Mouse (Mus musculus) thymus, postnatal 4 days (tissue): ENCODE measurements around the gene Mob1b.
A peak's percentile ranks its signal among the peaks of the same experiment; 100 is the strongest.

Experiments
- DNase-seq: peaks from one replicate; pipeline ENCODE4 v3.0.0; 2021

The Mob1b gene

DNA sequence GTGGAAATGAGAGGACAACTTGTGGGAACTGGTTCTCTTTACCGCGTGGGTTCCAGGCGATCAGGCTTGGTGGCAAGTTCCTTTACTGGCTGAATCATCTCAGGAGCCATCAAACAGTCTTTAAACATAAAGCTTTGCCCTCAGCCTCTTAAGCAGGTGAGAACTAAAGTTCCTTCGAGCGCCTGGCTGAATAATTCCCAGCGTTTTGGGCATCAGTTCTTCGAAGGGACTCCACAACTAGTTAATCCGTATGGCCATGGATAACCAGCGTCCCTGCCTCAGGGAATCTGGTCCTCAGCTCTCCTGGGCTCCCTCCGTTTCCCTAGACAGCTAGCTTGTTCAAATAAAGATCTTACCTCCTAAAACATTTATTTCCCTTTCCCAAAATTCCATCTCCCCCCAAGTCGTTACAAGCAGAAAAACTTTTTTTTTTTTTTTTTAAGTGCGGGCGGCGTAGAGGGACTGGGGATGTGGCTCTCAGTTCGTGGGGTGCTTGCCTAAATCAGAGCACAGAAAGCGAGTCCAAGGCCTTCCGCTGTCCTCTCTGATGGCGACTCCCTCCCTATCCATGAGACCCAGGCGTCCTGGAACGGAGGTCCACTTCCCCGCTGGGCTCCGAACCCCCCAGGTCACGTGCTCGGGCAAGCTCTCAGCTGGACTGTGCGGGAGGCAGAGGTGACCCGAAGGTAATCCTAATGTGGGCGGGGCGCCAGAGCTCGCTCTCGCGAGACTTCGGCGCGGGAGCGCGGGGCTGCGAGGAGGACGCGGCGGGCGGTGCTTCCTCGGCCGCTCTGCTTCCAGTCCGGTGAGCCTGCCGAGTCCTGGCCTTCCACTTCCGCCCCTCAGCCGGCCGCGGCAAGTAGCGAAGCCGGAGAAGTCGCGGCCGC lies at the start of gene Mob1b:
Gene Mob1b, plus strand, starts transcription at position 740 of the 887 bp plus-strand sequence.
- peak; percentile 95 for DNase-seq

DNA sequence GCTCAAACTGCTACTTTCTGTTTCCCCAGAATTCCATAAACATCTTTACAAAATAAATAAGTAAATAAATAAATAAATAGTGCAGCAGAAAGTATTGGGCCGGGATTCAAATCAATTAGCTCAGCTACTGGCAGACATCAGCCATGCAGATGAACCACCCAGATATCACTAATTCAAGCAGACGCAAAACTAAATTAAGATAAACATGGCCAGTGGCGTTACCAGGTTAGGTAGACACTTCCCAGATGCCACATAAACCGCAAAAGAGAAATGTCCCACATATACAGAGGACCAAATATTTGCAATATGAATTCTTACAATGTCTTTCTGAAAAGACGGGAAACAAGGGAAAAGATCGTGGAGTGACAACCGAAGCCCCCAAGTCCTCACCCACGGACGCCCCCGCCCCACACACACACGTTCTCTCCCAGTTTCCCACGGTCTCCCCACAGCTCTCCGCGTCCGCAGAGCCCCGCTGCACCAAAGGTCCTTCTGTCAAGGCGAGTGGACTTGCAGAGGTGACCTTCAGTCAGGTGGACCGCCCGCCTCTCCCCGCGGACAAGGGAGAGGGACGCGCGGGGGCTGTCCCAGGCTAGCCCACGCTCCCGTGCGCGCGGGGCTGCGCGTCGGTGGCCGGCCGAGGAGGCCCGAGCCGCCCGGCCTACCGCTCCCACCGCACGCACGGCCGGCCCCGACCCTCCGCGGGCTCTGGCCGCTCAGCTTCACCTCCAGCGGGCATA lies 45.8 kb upstream of the Mob1b start:
- peak; percentile 44 for DNase-seq

DNA sequence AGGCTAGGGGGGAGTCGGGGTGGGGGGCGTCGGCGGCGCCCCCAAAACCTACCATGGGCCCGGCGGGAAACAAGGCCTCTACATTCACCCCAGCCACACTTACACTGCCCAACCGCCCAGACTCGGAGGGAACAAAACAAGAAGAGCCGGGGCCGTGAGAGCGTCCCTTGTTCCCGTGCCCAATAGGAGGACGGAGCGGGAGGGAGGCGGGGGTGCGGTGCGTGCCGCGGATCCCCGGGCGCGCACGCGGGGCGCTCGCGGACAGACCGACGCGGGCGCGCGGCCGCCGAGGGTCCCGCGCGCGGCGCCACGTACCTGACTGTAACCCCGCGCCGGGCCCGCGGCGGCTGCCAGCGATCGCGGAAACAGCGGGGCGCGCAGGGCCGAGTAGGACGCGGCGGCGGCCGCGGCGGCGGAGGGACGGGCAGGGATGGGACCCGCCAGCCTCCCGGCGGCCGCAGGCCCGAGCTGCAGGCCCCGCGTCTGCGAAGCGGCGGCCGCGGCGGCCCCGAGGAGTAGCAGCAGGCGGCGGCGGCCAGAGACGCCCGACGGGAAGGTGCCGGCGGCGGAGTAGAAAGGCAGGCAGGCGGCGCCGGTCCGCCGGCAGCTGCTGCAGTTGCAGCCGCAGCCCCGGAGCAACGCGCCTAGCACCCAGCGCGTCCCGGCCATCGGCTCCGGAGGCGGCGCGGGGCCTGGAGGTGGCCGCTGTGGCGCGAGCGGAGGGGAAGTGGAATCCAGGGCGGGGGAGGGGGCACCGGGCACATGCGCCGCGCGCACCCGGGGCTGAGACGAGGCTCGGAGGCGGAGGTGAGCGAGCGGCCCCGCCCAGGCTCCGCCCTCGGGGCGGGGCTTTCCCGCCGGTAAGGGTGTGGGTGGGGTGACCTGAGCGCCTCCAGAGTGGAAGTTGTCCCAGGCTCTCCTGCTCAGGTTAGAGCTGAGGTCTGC lies 44.9 kb upstream of the Mob1b start, which contains the start of gene Grsf1:
Gene Grsf1, minus strand, starts transcription at position 729 of the 945 bp plus-strand sequence.
- peak; percentile 96 for DNase-seq

DNA sequence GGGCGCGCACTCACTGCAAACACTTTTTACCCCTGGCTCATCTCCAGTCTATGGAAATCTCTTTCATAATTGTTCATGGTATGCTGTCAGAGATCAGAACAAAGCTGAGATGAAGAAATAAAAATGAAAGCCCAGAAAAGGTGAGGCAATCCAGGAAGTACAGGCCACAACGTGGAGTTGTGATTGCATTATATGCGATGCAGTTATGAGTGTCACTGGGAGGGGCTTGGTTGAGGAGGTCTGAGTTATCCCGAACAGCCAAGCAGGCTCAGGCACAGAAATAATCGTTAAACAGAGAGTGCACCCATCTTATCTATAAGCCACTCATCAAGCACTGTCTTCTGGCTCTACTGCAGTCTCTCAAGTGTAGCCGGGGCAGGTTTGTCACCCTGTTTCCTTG lies 41.7 kb upstream of the Mob1b start:
- DNase-seq = no peak

DNA sequence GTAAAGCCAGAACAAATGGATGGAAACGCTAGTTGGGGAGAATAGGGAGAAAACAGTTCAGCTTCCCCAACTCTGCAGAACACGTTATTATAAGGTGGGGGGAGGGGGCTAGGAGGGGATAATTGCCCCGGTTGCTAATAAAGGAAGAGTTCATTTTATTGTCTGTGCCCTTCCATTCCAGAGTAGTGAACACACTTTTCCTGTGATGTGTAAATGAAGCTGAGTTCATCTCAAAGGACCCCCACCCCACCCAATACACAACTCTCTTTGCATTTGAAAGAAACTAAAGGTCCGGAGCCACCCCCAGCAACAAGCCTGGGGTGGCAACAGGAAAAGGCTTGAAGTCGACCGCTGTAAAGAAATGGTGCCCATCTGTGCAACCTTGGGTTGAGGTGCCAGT lies 41.3 kb upstream of the Mob1b start:
- no peak for DNase-seq

DNA sequence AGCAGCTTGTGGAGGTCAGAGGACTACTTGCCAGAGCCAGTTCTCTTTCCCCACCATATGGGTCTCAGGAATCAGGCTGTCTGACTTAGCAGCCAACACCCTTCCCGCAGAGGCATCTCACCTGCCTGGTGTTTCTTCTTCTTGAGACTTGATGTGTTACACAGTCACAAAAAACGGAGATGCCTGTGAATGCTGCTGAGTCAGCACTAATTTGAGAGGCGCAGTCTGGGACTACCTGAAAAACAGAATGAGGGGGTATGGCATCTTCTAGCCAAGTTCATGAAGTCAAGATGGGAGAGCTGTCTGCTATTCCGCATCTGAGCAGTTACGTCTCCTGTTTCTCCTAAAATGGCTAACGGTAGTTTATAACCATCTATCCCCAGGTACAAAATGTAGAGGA lies 40.1 kb upstream of the Mob1b start:
- DNase-seq = no peak

DNA sequence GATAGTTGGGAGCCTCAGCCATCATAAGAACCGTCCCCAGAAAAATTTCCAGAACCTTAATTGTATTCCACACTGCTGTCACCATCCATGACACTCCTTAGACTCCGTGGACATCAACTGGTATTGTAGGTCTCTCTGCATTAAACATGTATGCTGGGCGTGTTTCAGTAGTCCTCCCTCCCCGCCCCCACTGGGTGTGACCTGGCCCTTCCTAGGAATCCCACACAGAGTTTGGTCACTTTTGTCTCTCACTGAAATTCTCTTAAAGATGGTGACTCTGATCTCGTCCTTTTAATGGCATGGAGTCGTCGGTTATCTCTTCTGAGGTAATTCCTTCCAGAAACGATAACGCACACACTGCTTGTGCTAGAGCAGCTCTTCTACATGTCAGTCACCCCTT lies 36.9 kb upstream of the Mob1b start:
- no peak for DNase-seq

DNA sequence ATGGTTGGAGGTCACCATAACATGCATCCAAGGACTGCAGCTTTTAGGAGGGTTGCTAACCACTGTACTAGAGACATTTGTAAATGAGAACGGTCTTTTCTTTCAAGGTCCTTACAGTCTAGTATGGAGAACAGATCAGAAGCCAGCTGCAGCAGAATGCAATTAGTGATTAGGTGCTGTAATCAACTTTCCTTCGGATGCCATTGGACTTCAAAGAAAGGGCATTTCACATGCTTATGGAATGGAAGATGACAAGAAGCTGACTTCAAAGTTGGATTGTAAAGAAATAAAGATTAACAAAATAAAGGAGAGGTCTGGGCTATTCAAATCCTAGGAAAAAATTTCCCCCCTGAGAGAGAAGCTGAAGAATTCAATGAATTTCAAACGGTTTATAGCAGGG lies 36.4 kb upstream of the Mob1b start:
- no peak for DNase-seq

DNA sequence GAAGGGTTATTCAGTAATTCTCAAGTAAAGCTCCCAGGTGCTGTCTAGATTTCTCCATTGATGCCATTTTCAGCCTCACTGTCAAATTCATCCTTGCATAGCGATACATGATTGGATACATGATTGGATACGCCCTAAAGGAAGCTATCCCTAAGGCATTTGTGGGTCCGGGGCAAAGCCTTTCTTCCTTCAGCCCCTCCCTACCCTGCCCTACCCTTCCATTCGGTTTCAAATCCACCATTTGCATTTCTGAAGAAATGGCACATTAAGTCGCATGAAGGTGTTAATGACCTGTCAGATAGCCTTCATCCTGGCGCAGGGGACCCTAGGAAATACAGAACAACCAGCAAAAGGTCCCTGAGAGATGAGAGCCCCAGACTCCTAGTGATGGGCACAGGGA lies 35.3 kb upstream of the Mob1b start:
- no peak for DNase-seq

DNA sequence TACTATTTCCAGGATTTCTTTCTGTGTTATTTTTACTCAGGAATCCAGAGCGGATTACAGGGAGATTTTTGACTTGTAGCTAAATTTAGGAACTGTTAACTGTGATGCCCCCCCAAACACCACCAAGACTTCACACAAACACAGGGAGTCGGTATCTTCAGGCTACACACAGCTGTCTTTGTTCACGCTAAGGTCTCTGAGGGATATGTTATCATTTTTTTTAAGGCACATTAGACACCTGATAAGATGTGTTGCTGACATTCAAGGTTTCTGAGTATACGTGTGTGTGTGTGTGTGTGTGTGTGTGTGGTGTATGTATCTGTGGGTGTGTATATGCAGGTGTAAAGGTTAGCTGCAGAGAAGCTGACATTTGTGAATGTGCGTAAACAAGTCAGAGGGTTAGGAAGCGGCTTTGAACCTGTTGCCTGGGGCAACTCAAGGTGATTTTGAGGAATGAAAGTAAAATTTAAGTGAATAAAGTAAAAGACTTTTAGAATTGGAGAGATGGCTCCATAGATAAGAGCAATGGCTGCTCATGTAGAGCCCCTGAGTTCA lies 34.8 kb upstream of the Mob1b start:
- DNase-seq = no peak

DNA sequence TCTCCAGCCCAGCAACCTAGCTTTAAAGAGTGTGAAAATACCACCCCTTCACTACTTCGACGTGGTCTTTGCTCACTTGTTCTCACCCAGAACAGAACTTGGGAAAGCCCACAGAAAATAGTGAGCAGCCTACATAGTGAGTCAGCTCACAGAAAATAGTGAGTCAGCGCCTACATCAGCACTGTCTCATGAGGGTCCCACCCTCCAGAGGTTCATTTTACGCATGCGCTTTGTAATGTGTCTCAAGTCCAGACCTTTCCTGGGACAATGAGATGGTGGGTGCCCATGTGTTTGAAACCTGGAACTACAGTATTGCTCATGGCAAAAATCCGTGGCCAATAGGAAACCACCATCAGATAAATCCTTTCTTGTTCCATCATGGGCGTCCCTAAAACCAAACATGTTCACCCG lies 32.7 kb upstream of the Mob1b start:
- no peak for DNase-seq

DNA sequence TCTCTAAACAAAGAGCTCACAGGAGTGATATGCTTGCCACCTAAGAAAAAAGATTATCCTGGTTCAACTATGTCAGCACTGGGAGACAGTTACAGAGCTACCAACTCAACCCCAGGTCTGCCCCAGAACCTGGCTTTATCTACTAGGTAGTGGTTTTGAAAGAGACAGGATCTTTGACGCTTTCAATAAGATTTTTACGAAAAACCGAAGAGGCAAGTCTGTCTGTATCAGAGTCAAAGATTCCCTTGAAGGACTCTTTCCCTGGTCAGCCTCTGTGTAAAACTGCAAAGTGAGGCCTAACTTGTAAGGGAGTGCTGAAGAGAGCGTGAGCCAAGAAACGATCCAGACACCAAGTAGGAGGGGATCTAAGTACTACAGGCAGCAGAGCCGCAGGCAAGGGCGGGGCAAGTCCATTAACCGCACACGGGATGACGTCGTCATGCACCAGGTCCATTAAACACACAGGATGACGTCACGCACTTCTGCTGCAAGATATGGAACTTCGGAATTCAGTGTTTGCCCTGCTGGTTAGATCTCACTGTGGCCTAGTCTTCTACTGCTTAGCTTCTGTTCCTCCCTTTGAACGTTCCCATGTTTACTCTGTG lies 32.0 kb upstream of the Mob1b start:
- DNase-seq = no peak

DNA sequence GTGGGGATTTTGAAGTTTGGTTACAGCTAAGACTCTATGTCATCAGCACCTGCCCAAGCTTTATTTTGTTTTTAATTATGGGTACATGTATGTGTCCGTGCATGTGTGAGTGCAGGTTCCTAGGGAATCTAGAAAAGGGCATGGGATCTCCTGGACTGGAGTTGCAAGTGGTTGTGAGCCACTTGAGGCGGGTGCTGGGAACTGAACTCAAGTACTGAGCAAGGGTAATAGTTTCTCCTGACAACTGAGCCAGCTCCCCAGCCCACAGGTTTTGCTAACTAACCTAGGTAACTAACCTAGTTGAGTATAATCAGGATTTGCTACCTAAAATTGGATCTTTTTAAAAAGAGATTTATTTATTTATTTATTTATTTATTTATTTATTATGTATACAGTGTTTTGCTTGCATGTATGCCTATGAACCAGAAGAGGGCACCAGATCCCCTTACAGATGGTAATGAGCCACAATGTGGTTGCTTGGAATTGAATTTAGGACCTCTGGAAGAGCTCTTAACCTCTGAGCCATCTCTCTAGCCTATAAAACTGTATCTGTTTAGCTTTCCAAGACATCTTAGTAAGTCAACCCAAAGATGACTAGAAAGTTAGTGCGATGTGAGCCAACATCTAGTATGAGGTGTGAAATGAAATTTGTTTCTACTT lies 31.2 kb upstream of the Mob1b start:
- DNase-seq = no peak

DNA sequence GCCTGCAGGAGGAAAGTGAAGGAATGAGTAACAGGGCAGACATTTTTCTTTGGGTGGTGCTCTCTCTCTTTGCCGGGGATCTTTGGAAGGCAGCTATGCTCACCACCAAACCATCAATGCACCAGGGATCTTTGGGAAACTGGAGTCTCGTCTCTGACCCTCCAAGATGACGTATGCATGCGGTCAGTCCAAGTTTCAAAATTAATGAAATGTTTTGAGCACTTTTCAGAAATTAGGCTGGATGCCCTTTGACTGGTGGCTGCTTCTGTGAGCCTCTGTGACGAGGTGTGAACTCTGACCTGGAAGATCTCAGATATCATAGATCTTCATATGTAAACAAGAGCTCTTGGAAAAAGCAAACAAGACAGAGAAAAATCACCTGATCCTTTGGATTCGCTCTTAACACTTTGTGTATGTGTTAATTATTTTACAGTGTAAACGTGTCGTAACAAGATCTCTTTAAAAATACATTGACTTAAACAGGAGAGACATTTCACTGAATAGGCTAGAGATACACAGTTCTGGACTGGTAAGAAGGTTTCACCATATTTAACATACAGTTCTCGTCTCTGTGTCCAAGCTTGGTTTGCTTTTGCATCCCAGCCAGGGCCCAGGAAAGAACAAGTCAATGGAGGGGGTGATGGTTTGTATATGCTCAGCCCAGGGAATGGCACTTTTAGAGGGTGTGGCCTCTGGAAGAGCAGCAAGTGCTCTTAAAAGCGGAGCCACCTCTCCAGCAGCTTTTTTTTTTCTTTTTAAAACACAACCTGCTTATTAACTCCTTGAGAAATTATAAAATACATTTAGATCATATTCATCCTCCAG lies 29.8 kb upstream of the Mob1b start:
- no peak for DNase-seq

DNA sequence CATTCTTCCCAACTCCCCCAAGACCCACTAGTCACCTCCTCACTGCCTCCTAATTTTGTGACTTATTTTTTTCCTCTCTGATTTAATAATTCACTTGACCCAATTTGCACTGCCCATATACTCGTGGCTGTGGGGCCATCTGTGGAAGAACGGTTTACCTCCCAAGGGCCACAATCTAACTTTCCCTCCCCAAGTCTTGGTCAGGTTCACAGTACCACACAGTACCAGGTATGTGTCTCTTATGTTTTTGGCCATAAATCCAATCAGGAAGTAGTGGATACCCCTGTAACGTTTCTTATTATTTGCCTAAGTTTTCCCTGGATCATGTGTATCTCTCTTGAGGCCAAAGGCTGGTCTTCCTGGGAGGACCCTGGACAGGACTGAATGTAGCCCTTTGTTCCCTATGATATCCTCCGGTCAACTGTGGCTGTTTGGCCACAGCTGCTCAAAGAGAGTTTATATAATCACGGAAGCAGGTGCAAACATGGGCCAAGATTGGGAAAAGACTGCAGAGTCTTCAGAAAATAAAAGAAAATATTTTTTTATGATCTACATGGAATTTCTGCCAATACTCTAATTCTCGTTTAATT lies 29.1 kb upstream of the Mob1b start:
- no peak for DNase-seq

DNA sequence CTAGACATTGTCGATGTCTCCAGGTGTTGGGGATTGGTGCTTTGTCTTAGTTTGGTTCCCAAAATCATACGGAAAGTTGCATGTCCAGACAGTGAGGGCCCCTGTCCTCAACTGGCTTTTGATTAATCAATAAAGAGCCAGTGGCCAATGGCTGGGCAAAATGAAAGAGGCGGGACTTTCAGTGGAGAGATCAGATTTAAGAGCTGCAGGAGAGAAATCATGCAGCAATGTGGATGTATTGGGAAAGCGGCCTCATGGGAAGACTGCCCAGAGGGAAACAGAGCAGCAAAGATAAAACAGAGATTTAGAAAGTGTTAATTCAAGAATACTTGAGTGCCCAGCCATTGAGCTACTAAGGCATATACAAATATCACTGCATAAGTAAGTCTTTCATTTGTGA lies 28.1 kb upstream of the Mob1b start:
- no peak for DNase-seq

DNA sequence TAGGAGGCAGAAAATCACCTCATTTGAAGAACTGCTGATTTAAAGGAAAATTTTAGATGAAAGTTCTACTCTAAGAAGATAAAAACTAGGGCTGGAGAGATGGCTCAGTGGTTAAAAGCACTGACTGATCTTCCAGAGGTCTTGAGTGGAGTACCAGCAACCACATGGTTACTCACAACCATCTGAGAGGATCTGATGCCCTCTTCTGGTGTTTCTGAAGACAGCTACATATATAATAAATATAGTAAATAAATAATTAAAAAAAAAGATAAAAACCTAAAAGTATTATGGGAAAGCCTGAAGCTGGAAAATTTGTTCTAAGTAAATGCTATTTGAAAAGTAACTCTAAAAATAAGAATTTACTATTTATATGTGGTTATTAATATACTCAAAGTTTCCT lies 27.6 kb upstream of the Mob1b start:
- DNase-seq = no peak

DNA sequence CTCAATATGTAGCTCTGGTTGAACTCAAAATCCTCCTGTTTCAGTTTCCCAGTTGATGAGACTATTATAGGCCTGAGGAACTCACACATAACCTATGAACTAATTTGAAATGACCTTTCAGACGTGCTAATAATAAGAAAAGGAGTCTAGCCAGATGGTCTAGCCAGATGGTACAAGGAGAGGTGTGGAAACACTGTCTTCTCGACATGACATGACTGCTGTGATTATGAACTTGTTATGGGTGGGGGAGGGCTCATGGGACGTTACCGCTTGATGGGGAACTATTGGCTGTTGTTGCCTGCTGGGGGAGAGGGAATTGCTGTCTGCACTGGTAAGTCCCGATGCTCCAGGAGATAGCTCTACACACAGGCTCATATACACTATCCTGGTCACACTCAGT lies 23.4 kb upstream of the Mob1b start:
- no peak for DNase-seq

DNA sequence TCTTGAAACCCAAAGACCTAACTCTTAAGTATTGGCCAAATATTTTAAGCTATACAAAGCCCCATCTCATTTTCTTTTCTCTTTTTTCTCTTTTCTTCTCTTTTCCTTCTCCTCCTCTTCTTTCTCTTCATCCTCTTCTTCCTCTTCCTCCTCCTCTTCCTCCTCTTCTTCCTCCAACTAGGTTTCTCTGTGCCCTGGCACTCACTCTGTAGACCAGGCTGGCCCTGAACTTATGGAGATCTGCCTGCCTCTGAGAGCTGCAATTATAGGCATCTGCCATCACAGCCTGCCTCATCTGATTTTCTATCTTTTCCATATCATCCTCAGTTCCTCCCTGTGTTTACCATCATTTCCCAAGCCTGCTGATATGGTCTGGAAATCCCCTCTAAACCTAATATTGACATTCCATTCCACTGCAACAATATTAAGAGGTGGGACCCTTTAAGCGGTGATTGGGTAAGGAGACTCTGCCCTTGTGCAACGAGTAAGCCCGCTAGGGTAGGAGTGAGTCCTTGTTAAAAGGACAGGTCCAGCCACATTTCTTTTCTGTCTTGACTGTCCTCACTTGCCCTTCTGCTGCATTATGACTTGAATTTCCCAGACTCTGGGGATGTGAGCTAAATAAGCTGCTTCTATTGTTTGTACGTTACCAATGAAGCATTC lies 21.3 kb upstream of the Mob1b start:
- DNase-seq = no peak

DNA sequence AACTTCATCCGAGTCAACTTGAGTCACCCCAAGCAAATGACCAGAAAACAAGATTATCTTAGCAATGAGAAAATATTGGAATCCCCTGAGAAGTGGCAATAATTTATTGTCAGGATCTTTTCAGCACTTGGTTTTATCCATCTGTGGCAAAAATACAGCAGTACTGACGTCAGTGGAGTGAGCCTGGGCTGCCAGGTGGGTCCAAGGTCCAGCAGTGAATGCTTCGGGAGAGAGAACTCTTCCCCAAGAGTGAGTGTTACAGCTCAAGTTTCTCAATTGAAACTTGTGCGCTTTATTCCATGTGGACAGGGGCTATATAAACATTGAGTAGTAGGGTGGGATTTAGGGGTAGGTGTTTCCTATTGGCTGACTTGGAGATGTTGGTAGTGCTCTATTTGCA lies 18.6 kb upstream of the Mob1b start:
- DNase-seq = no peak
